Mouse (Mus musculus): ENCODE measurements around the gene Olfr1371.

Gene Olfr1371

GRCm38 (mm10) chr11:52213887-52214286 lies at the start of gene Olfr1371:
Gene Olfr1371 (minus strand): TSS chr11:52213987.
- DNase-seq (ENCODE audit: low read depth, low spot score): no peak

- DNase-seq (ENCODE audit: low read depth, low spot score): no peak
Measured at GRCm38 (mm10) chr11:52262338-52262737, 48.6 kb upstream of the Olfr1371 start.

GRCm38 (mm10) chr11:52261937-52262336 lies 48.1 kb upstream of the Olfr1371 start:
- DNase-seq (ENCODE audit: low read depth, low spot score): peak; percentile 26

GRCm38 (mm10) chr11:52260878-52261277 lies 47.1 kb upstream of the Olfr1371 start:
- DNase-seq (ENCODE audit: low read depth, low spot score): no peak

- DNase-seq (ENCODE audit: low read depth, low spot score): no peak
Measured at GRCm38 (mm10) chr11:52258711-52259110, 44.9 kb upstream of the Olfr1371 start.

GRCm38 (mm10) chr11:52257376-52257775 lies 43.6 kb upstream of the Olfr1371 start:
- DNase-seq (ENCODE audit: low read depth, low spot score): no peak

- DNase-seq (ENCODE audit: low read depth, low spot score): no peak
Measured at GRCm38 (mm10) chr11:52255077-52255476, 41.3 kb upstream of the Olfr1371 start.

GRCm38 (mm10) chr11:52253674-52254375 lies 40.0 kb upstream of the Olfr1371 start:
- DNase-seq (ENCODE audit: low read depth, low spot score): peak; percentile 70

- no peak for DNase-seq (ENCODE audit: low read depth, low spot score)
Measured at GRCm38 (mm10) chr11:52252692-52253091, 38.9 kb upstream of the Olfr1371 start.

GRCm38 (mm10) chr11:52251770-52252169 lies 38.0 kb upstream of the Olfr1371 start:
- no peak for DNase-seq (ENCODE audit: low read depth, low spot score)

- DNase-seq (ENCODE audit: low read depth, low spot score): no peak
Measured at GRCm38 (mm10) chr11:52249452-52249851, 35.7 kb upstream of the Olfr1371 start.

- DNase-seq (ENCODE audit: low read depth, low spot score): no peak
Measured at GRCm38 (mm10) chr11:52240898-52241542, 27.2 kb upstream of the Olfr1371 start.

- DNase-seq (ENCODE audit: low read depth, low spot score): no peak
Measured at GRCm38 (mm10) chr11:52234509-52234908, 20.7 kb upstream of the Olfr1371 start.

GRCm38 (mm10) chr11:52233906-52234305 lies 20.1 kb upstream of the Olfr1371 start:
- DNase-seq (ENCODE audit: low read depth, low spot score): no peak

- DNase-seq (ENCODE audit: low read depth, low spot score): no peak
Measured at GRCm38 (mm10) chr11:52233043-52233653, 19.4 kb upstream of the Olfr1371 start.

GRCm38 (mm10) chr11:52231606-52232541 lies 18.1 kb upstream of the Olfr1371 start, which contains the start of gene Skp1a:
Gene Skp1a (plus strand): TSS chr11:52231995.
- DNase-seq (ENCODE audit: low read depth, low spot score): peak; percentile 92

GRCm38 (mm10) chr11:52230694-52231093 lies 16.9 kb upstream of the Olfr1371 start:
- no peak for DNase-seq (ENCODE audit: low read depth, low spot score)

GRCm38 (mm10) chr11:52228722-52229448 lies 15.1 kb upstream of the Olfr1371 start:
- DNase-seq (ENCODE audit: low read depth, low spot score): no peak

- no peak for DNase-seq (ENCODE audit: low read depth, low spot score)
Measured at GRCm38 (mm10) chr11:52227466-52228226, 13.9 kb upstream of the Olfr1371 start.

GRCm38 (mm10) chr11:52227053-52227452 lies 13.3 kb upstream of the Olfr1371 start:
- no peak for DNase-seq (ENCODE audit: low read depth, low spot score)
